In genomic region chr9:75221420-75222287, GRCm38 (mm10) we compare ENCODE assay signal across 9 mouse cellular contexts. TPM values are rescaled to one million over a fixed set of nuclear protein-coding genes. Genes with fewer than 3 reads are reported as not detected.
DNase-seq lines count a peak whose midpoint lies in the region; ATAC-seq and TF ChIP-seq lines count a peak whose summit lies in the region.
"Had no signal": no experiment of that assay in that cellular context is flagged by ENCODE, and none has a peak within 500 bp of the region (broad histone marks: within the 10 kb centered on the region; RNA-seq: fewer than 3 reads in every experiment).

No protein-coding gene starts in this region.

- 72% methylated on average over 10 of the region's 10 CpGs for WGBS in kidney, postnatal 0 days

- ATAC-seq in kidney, postnatal 0 days (replicated peaks; ENCODE audit: low FRiP score, low read depth): no peak

- no peak overlapping the region for H3K4me2 ChIP-seq in kidney, postnatal 0 days (ENCODE audit: low read length)
- H3K4me2 ChIP-seq in myocyte (ENCODE audit: low read depth): peak overlapping the region; percentile 5
- H3K4me2 ChIP-seq: liver, embryonic 15.5 days had no signal

- TF ChIP-seq CTCF in kidney, postnatal 0 days (IDR thresholded peaks at IDR 0.05; ENCODE audit: low read depth): no peak

- H3K9ac ChIP-seq in kidney, postnatal 0 days (ENCODE audit: low read depth, low read length): no peak overlapping the region
- H3K9ac ChIP-seq: liver, embryonic 15.5 days had no signal

- peak; percentile 38 for DNase-seq in gastrocnemius, postnatal 10 days
- DNase-seq in gastrocnemius, adult 8-10 months (ENCODE audit: low spot score in 2 of 2): no peak
- peak; percentile 13 for DNase-seq in CD4-positive helper T cell, adult 2 months (ENCODE audit: low read depth, low spot score)
- peak; percentile 44 for DNase-seq in embryo, embryonic 10.5 days (ENCODE audit: low spot score)
- DNase-seq in kidney, postnatal 0 days (ENCODE audit: low spot score): peak; percentile 6
- no peak for DNase-seq in left cerebral cortex, adult 8-10 months (ENCODE audit: low spot score in 2 of 2)
- DNase-seq in right cerebral cortex, postnatal 25 days: no peak

- H3K27me3 ChIP-seq in kidney, postnatal 0 days (ENCODE audit: insufficient read depth, low read length): no peaks in the 10 kb centered on the region
- H3K27me3 ChIP-seq in myocyte (ENCODE audit: control insufficient read depth, insufficient read depth, insufficient read length): no peaks in the 10 kb centered on the region
- H3K27me3 ChIP-seq: liver, embryonic 15.5 days had no signal

- no peaks in the 10 kb centered on the region for H3K79me2 ChIP-seq in myocyte (ENCODE audit: control insufficient read depth, insufficient read depth)

- no peak overlapping the region for H3ac ChIP-seq in myocyte (ENCODE audit: control insufficient read depth, insufficient read length)

- H3K9me3 ChIP-seq in kidney, postnatal 0 days (replicated peaks; ENCODE audit: low read length): no peaks in the 10 kb centered on the region
- H3K9me3 ChIP-seq: liver, embryonic 15.5 days had no signal

- H3K27ac ChIP-seq in kidney, postnatal 0 days: no peak overlapping the region
- H3K27ac ChIP-seq: liver, embryonic 15.5 days had no signal

- no peak overlapping the region for H3K4me3 ChIP-seq in kidney, postnatal 0 days (replicated peaks; ENCODE audit: low read depth, low read length)
- no peak overlapping the region for H3K4me3 ChIP-seq in myocyte
- H3K4me3 ChIP-seq: liver, embryonic 15.5 days had no signal

- H3K4me1 ChIP-seq in kidney, postnatal 0 days (replicated peaks; ENCODE audit: insufficient read depth, low read length): no peaks in the 10 kb centered on the region
- H3K4me1 ChIP-seq: liver, embryonic 15.5 days had no signal

- TF ChIP-seq POLR2A in myocyte (IDR thresholded peaks at IDR 0.05; ENCODE audit: insufficient read length, low read depth): no peak

- no peaks in the 10 kb centered on the region for H3K36me3 ChIP-seq in kidney, postnatal 0 days (ENCODE audit: insufficient read depth, low read length)
- H3K36me3 ChIP-seq in myocyte (ENCODE audit: control insufficient read depth, insufficient read depth): peaks cover 21% of the 10 kb centered on the region
- H3K36me3 ChIP-seq: liver, embryonic 15.5 days had no signal

TF ChIP-seq in myocyte, 11 proteins besides CTCF, POLR2A, EP300 and RAD21:
- TF ChIP-seq MAX (IDR thresholded peaks at IDR 0.05; ENCODE audit: low read depth): no peak
- TF ChIP-seq POLR2AphosphoS2 (IDR thresholded peaks at IDR 0.05; ENCODE audit: insufficient read length, low read depth): peak; percentile 64

RNA-seq across cellular contexts. Expression of gene Myo5c, which starts 10.2 kb away (rescaled TPM):
- total RNA-seq in gastrocnemius, postnatal 10 days (2021): 10 to 100 TPM in 1 of 2 experiments, 1 to 10 TPM in 1; 9.2 to 11.9 TPM
- 10 to 100 TPM in 1 of 4 experiments, 1 to 10 TPM in 3; 7.2 to 12.8 (median 8.8) TPM for total RNA-seq in gastrocnemius, adult 8-10 months (2022)
- polyA plus RNA-seq in kidney, postnatal 0 days (2015; fragmentation: Nextera tagmentation; extraction: Ambion mirVana): 2.4 and 3.5 TPM in 2 replicates
- polyA plus RNA-seq in myocyte (2012; fragmentation: generic; extraction: Trizol): 0.07 TPM
- 1 to 10 TPM; 6.1 to 9.1 (median 7.6) TPM for total RNA-seq in left cerebral cortex, adult 8-10 months (2022)

Comparison
In these comparisons a context has a peak if more than half of its experiments do, and no peak if none do; other contexts are left out.
1. DNase-seq: peak in gastrocnemius, postnatal 10 days (single experiment), CD4-positive helper T cell, adult 2 months (single experiment), embryo, embryonic 10.5 days (single experiment) and kidney, postnatal 0 days (single experiment); none in gastrocnemius, adult 8-10 months (0 of 2), left cerebral cortex, adult 8-10 months (0 of 2) and right cerebral cortex, postnatal 25 days (single experiment).